Mouse (Mus musculus): ENCODE measurements around the gene Bcl2l15. TPM values are rescaled to one million over a fixed set of nuclear protein-coding genes. Genes with fewer than 3 reads are reported as not detected.
A peak's percentile ranks its signal among the peaks of the same experiment; 100 is the strongest.

Gene Bcl2l15
- polyA plus RNA-seq, 1 experiment from 2014 or later: 0.54 TPM

DNA sequence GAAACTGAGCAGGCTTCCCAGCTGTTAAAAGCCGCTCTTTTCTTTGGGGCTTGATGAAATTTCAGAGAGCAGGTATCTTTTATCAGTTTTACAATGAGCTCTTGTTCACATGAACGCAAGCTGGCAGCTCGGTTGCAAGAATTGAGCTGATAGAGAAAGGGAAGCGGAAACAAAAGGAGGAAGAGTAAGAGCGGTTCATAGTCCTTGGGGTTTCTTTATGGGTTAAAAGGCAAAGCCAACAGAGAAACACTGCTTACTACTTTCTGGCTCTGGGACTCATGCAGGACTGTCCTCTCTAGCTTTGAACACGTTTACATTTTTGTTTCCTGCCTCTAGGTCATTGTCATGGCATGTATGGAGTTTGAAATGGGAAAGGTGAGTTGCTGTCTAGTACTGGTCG is 41.9 kb downstream of the Bcl2l15 start:
- WGBS (ENCODE audit: insufficient replicate concordance): 46% methylated on average over 7 of the region's 7 CpGs
- H3K27ac ChIP-seq (ENCODE audit: low read depth): 0 out of 2 replicates have a peak overlapping the region, but pooled peaks have one; percentile 29
- TF ChIP-seq EP300 (IDR thresholded peaks at IDR 0.05; ENCODE audit: low read depth): no peak
- no peak for TF ChIP-seq CTCF (IDR thresholded peaks at IDR 0.05; ENCODE audit: low read depth)

DNA sequence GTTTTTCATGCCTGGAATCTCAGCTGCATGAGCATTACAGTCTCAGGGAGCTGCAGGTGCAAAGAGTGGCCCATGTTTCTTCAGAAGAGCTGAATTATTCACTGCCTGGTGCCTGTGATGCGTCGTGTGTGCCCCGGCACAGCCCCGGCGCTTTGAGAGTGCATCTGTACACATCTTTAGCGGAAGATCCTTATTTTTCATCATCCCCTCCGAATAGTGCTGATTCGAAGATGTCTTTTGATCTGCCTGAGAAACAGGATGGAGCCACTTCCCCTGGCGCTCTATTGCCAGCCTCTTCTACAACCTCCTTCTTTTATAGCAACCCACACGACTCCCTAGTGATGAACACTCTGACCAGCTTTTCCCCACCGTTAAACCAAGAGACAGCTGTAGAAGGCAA is 53.5 kb downstream of the Bcl2l15 start:
- no peaks in the 10 kb centered on the region for H3K4me1 ChIP-seq (ENCODE audit: insufficient read depth)
- H3K9me3 ChIP-seq (ENCODE audit: low read length): no peaks in the 10 kb centered on the region
- ATAC-seq (no peak), DNase-seq (no peak)
- H3K27me3 ChIP-seq (ENCODE audit: insufficient read depth, low read length): no peaks in the 10 kb centered on the region
- no peaks in the 10 kb centered on the region for H3K36me3 ChIP-seq (replicated peaks; ENCODE audit: insufficient read depth, low read length)
- no peak overlapping the region for H3K4me3 ChIP-seq (ENCODE audit: low read depth, low read length)
- TF ChIP-seq EP300 (IDR thresholded peaks at IDR 0.05; ENCODE audit: low read depth) (no peak), CTCF (IDR thresholded peaks at IDR 0.05; ENCODE audit: low read depth) (no peak)
- H3K9ac ChIP-seq (replicated peaks): no peak overlapping the region
- no peak overlapping the region for H3K4me2 ChIP-seq (ENCODE audit: low read depth, low read length)
- WGBS (ENCODE audit: insufficient replicate concordance): 78% methylated on average over 11 of the region's 11 CpGs
- H3K27ac ChIP-seq (ENCODE audit: low read depth): no peak overlapping the region

More for the DNA sequence above, 41.9 kb downstream of the Bcl2l15 start:
- no peak overlapping the region for H3K4me3 ChIP-seq (ENCODE audit: low read depth, low read length)
- H3K9me3 ChIP-seq (ENCODE audit: low read length): no peaks in the 10 kb centered on the region
- ATAC-seq (no peak), DNase-seq (no peak)
- no peak overlapping the region for H3K9ac ChIP-seq (replicated peaks)
- H3K4me1 ChIP-seq (ENCODE audit: insufficient read depth): peaks cover 7% of the 10 kb centered on the region
- no peaks in the 10 kb centered on the region for H3K27me3 ChIP-seq (ENCODE audit: insufficient read depth, low read length)
- no peaks in the 10 kb centered on the region; the same call in 1 of the 2 replicates for H3K36me3 ChIP-seq (replicated peaks; ENCODE audit: insufficient read depth, low read length)
- H3K4me2 ChIP-seq (ENCODE audit: low read depth, low read length): no peak overlapping the region

DNA sequence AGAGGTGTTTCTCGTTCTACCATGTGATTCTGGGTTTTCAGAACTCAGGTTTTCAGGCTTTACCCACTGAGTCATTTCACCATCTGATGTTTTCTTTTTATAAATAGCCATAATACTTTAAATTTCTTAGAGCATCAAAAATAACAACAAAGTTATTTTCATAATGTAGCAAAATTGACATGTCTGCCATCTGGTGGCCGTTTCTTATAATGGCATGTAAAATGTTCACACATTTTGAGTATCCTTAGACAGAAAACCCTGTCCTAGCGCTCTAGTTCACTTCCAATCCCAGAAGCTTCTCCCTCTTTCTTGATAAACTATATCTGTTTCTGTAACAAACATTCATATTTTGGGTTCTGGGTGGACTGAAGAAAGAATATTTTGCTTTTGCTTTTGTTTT is 55.2 kb downstream of the Bcl2l15 start:
- H3K9me3 ChIP-seq (ENCODE audit: low read length): no peaks in the 10 kb centered on the region
- DNase-seq: peak; percentile 31
- no peak for ATAC-seq
- H3K36me3 ChIP-seq (replicated peaks; ENCODE audit: insufficient read depth, low read length): no peaks in the 10 kb centered on the region
- no peak overlapping the region for H3K27ac ChIP-seq (ENCODE audit: low read depth)
- no peaks in the 10 kb centered on the region for H3K4me1 ChIP-seq (ENCODE audit: insufficient read depth)
- H3K4me2 ChIP-seq (ENCODE audit: low read depth, low read length): no peak overlapping the region
- H3K27me3 ChIP-seq (ENCODE audit: insufficient read depth, low read length): no peaks in the 10 kb centered on the region
- no peak overlapping the region for H3K4me3 ChIP-seq (ENCODE audit: low read depth, low read length)
- H3K9ac ChIP-seq (replicated peaks): no peak overlapping the region
- TF ChIP-seq EP300 (IDR thresholded peaks at IDR 0.05; ENCODE audit: low read depth) (no peak), CTCF (IDR thresholded peaks at IDR 0.05; ENCODE audit: low read depth) (peak; percentile 71)
- WGBS (ENCODE audit: insufficient replicate concordance): 30% methylated on average over 3 of the region's 3 CpGs

DNA sequence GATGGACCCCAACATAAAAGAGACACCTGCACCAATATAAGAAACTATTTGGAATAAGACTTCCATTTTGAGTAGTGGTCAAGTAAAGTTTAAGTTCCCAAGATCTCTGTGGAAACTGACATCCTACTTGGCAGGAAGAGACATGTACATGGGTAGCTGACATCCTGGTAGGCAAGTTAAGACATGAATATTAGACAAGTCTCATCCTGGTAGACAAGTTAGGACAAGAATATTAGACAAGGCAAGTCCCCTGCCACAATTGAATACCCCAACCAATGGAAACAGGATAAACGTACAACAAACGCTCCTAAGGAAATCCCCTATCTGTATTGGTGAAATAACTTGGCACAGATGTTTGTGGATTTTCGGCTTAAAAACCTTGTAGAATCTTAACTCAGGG is 61.0 kb downstream of the Bcl2l15 start:
- Histone ChIP-seq H3K9me3 (ENCODE audit: low read length) (no peaks in the 10 kb centered on the region), H3K27ac (ENCODE audit: low read depth) (no peak overlapping the region), H3K27me3 (ENCODE audit: insufficient read depth, low read length) (no peaks in the 10 kb centered on the region), H3K9ac (replicated peaks) (no peak overlapping the region), H3K4me3 (ENCODE audit: low read depth, low read length) (no peak overlapping the region), H3K4me1 (ENCODE audit: insufficient read depth) (no peaks in the 10 kb centered on the region), H3K4me2 (ENCODE audit: low read depth, low read length) (no peak overlapping the region), H3K36me3 (replicated peaks; ENCODE audit: insufficient read depth, low read length) (no peaks in the 10 kb centered on the region)
- WGBS (ENCODE audit: insufficient replicate concordance): 73% methylated on average over 3 of the region's 3 CpGs
- TF ChIP-seq CTCF (IDR thresholded peaks at IDR 0.05; ENCODE audit: low read depth) (no peak), EP300 (IDR thresholded peaks at IDR 0.05; ENCODE audit: low read depth) (no peak)
- no peak for DNase-seq
- ATAC-seq: no peak

Other genes with a start within 250 kb of the Bcl2l15 start
- gene Atg4a-ps, start 186.5 kb upstream of the Bcl2l15 start, polyA plus RNA-seq (2015; fragmentation: Nextera tagmentation; extraction: Ambion mirVana): 0.18 and 0.20 TPM in 2 replicates
- 2.6 TPM in 2 replicates for gene Olfml3, start 94.6 kb upstream of the Bcl2l15 start, polyA plus RNA-seq (2015; fragmentation: Nextera tagmentation; extraction: Ambion mirVana)
- not detected in 2 replicates for gene Gm10964, start 93.2 kb upstream of the Bcl2l15 start, polyA plus RNA-seq (2015; fragmentation: Nextera tagmentation; extraction: Ambion mirVana)
- 7.6 and 8.3 TPM in 2 replicates for gene Hipk1, start 41.0 kb upstream of the Bcl2l15 start, polyA plus RNA-seq (2015; fragmentation: Nextera tagmentation; extraction: Ambion mirVana)
- gene Dclre1b, start 23.2 kb upstream of the Bcl2l15 start, polyA plus RNA-seq (2015; fragmentation: Nextera tagmentation; extraction: Ambion mirVana): 19.0 and 22.8 TPM in 2 replicates
- gene Ap4b1, start 23.1 kb upstream of the Bcl2l15 start, polyA plus RNA-seq (2015; fragmentation: Nextera tagmentation; extraction: Ambion mirVana): 12.5 and 14.1 TPM in 2 replicates
- 0.12 TPM in 1 of 2 replicates, not detected in the other for gene Gm43064, start 23.0 kb upstream of the Bcl2l15 start, polyA plus RNA-seq (2015; fragmentation: Nextera tagmentation; extraction: Ambion mirVana)
- 3.0 and 3.6 TPM in 2 replicates for gene Ptpn22, start 27.2 kb downstream of the Bcl2l15 start, polyA plus RNA-seq (2015; fragmentation: Nextera tagmentation; extraction: Ambion mirVana)
- gene Rsbn1, start 81.5 kb downstream of the Bcl2l15 start, polyA plus RNA-seq (2015; fragmentation: Nextera tagmentation; extraction: Ambion mirVana): 3.4 and 3.8 TPM in 2 replicates
- gene Phtf1, start 135.5 kb downstream of the Bcl2l15 start, polyA plus RNA-seq (2015; fragmentation: Nextera tagmentation; extraction: Ambion mirVana): 3.8 and 3.9 TPM in 2 replicates

All from liver, postnatal 0 days (tissue).